10 mouse cellular contexts compared by ENCODE assay signal in genomic region chr19:20389723-20390122, GRCm38 (mm10). TPM values are rescaled to one million over a fixed set of nuclear protein-coding genes. Genes with fewer than 3 reads are reported as not detected.
DNase-seq lines count a peak whose midpoint lies in the region; ATAC-seq lines count a peak whose summit lies in the region.
"Had no signal": no experiment of that assay in that cellular context is flagged by ENCODE, and none has a peak within 500 bp of the region (broad histone marks: within the 10 kb centered on the region; RNA-seq: fewer than 3 reads in every experiment).

No protein-coding gene starts in this region.

- no peaks in the 10 kb centered on the region for H3K9me3 ChIP-seq in liver, embryonic 13.5 days (replicated peaks)
- H3K9me3 ChIP-seq in stomach, embryonic 16.5 days (replicated peaks; ENCODE audit: control insufficient read depth, low read length): no peaks in the 10 kb centered on the region

- no peaks in the 10 kb centered on the region for H3K4me1 ChIP-seq in liver, embryonic 13.5 days (replicated peaks)
- H3K4me1 ChIP-seq in brown adipose tissue, adult 24 weeks (ENCODE audit: control insufficient read depth, insufficient read depth, insufficient read length, low read length): no peaks in the 10 kb centered on the region
- peaks cover 5% of the 10 kb centered on the region; the same call in 1 of the 2 replicates for H3K4me1 ChIP-seq in stomach, embryonic 16.5 days (ENCODE audit: control insufficient read depth, insufficient read depth, low read length)

- no peak for ATAC-seq in liver, embryonic 13.5 days (ENCODE audit: low read depth)
- no peak for ATAC-seq in stomach, embryonic 16.5 days (ENCODE audit: insufficient read depth, low FRiP score)

- no peaks in the 10 kb centered on the region for H3K36me3 ChIP-seq in liver, embryonic 13.5 days
- no peaks in the 10 kb centered on the region for H3K36me3 ChIP-seq in stomach, embryonic 16.5 days (ENCODE audit: control insufficient read depth, insufficient read depth, low read length)

- no peaks in the 10 kb centered on the region for H3K27me3 ChIP-seq in liver, embryonic 13.5 days
- no peaks in the 10 kb centered on the region for H3K27me3 ChIP-seq in stomach, embryonic 16.5 days (ENCODE audit: control insufficient read depth, insufficient read depth, low read length)

- H3K4me3 ChIP-seq in liver, embryonic 13.5 days (replicated peaks): peak overlapping the region; percentile 18; the same call in 1 of the 2 replicates
- peak overlapping the region; percentile 61 for H3K4me3 ChIP-seq in brown adipose tissue, adult 24 weeks (ENCODE audit: insufficient read depth, low read depth, low read length)
- peak overlapping the region; percentile 51 for H3K4me3 ChIP-seq in stomach, embryonic 16.5 days (replicated peaks; ENCODE audit: low read length)

- H3K9ac ChIP-seq in liver, embryonic 13.5 days: no peak overlapping the region
- peak overlapping the region; percentile 68 for H3K9ac ChIP-seq in stomach, embryonic 16.5 days (ENCODE audit: low read length)

- no peak overlapping the region for H3K27ac ChIP-seq in liver, embryonic 13.5 days
- H3K27ac ChIP-seq in brown adipose tissue, adult 24 weeks (replicated peaks; ENCODE audit: low read depth, low read length): peak overlapping the region; percentile 72
- H3K27ac ChIP-seq in stomach, embryonic 16.5 days (ENCODE audit: low read length): peak overlapping the region; percentile 89

- WGBS in liver, embryonic 13.5 days (ENCODE audit: insufficient replicate concordance): 58% methylated on average over 7 of the region's 7 CpGs
- WGBS in large intestine, adult 2 months: 5% methylated on average over 7 of the region's 7 CpGs
- WGBS in stomach, embryonic 16.5 days: 49% methylated on average over 7 of the region's 7 CpGs

- DNase-seq in liver, embryonic 13.5 days: no peak
- no peak for DNase-seq in liver
- DNase-seq in large intestine, adult 2 months (ENCODE audit: low read depth, low spot score): peak; percentile 16
- no peak for DNase-seq in adrenal gland, adult 18-20 months (ENCODE audit: low spot score in 2 of 2)
- no peak for DNase-seq in urinary bladder, postnatal 14 days (ENCODE audit: low spot score)
- DNase-seq: kidney, postnatal 4 days; right cerebral cortex, postnatal 25 days; thymus, postnatal 4 days had no signal

- 0 out of 2 replicates have a peak overlapping the region, but pooled peaks have one; percentile 8 for H3K4me2 ChIP-seq in liver, embryonic 13.5 days
- H3K4me2 ChIP-seq in stomach, embryonic 16.5 days (ENCODE audit: low read depth, low read length): peak overlapping the region; percentile 44

RNA-seq across cellular contexts. Expression of gene Anxa1, which starts 1.0 kb away (rescaled TPM):
- 21.7 and 23.8 TPM in 2 replicates for polyA plus RNA-seq in liver, embryonic 13.5 days (2015; fragmentation: Nextera tagmentation; extraction: Ambion mirVana)
- 54.0 and 119 TPM in 2 replicates for polyA plus RNA-seq in brown adipose tissue, adult 24 weeks (2012; ENCODE audit: insufficient read depth, insufficient read length, missing spikeins)
- polyA plus RNA-seq in large intestine, adult 2 months (2012; rRNA removed): 5.7 and 6.0 TPM in 2 replicates
- polyA plus RNA-seq in stomach, embryonic 16.5 days (2015; fragmentation: Nextera tagmentation; extraction: Ambion mirVana): 1,277 and 1,737 TPM in 2 replicates
- total RNA-seq in adrenal gland, adult 18-20 months (2021): 10 to 100 TPM; 13.5 to 46.4 TPM

Comparison
In these comparisons a context has a peak if more than half of its experiments do, and no peak if none do; other contexts are left out.
1. RNA of gene Anxa1, which starts 1.0 kb away (polyA plus RNA-seq): 1,277 to 1,737 TPM in stomach, embryonic 16.5 days; 54.0 to 119 TPM in brown adipose tissue, adult 24 weeks, 21.7 to 23.8 TPM in liver, embryonic 13.5 days and 5.7 to 6.0 TPM in large intestine, adult 2 months; every median in the first group is over 10 times any median in the second.
2. Peak in every context shown above with its lines, with median percentiles within 50 percentile points of each other: H3K4me3 ChIP-seq.